Mouse (Mus musculus): ENCODE measurements around the gene Fam102a. TPM values are rescaled to one million over a fixed set of nuclear protein-coding genes. Genes with fewer than 3 reads are reported as not detected.

Fam102a gene
- polyA plus RNA-seq, 1 experiment from 2014 or later: 5.7 TPM

- Histone ChIP-seq H3K9ac (no peak overlapping the region; the same call in 1 of the 2 replicates), H3K27ac (replicated peaks) (no peak overlapping the region), H3K4me1 (peaks cover 28% of the 10 kb centered on the region), H3K36me3 (no peaks in the 10 kb centered on the region), H3K4me2 (no peak overlapping the region), H3K27me3 (replicated peaks) (no peaks in the 10 kb centered on the region), H3K4me3 (no peak overlapping the region), H3K9me3 (no peaks in the 10 kb centered on the region)
- WGBS: 33% methylated on average over 6 of the region's 6 CpGs
- ATAC-seq (ENCODE audit: extremely low read depth, insufficient number of reproducible peaks, low FRiP score, low TSS enrichment): no peak; the same call in 1 of the 2 replicates
Observed at GRCm38 (mm10) chr2:32514335-32514734, 20.8 kb upstream of the Fam102a start.

GRCm38 (mm10) chr2:32517233-32517867, 17.8 kb upstream of the Fam102a start:
- Histone ChIP-seq H3K27me3 (replicated peaks) (no peaks in the 10 kb centered on the region), H3K4me2 (no peak overlapping the region), H3K36me3 (no peaks in the 10 kb centered on the region), H3K27ac (replicated peaks) (no peak overlapping the region), H3K9me3 (no peaks in the 10 kb centered on the region), H3K4me3 (no peak overlapping the region), H3K4me1 (peaks cover 14% of the 10 kb centered on the region), H3K9ac (no peak overlapping the region)
- ATAC-seq (ENCODE audit: extremely low read depth, insufficient number of reproducible peaks, low FRiP score, low TSS enrichment): no peak
- WGBS: 41% methylated on average over 4 of the region's 4 CpGs

GRCm38 (mm10) chr2:32520034-32520990, 14.8 kb upstream of the Fam102a start:
- Histone ChIP-seq H3K27me3 (replicated peaks) (no peaks in the 10 kb centered on the region), H3K4me2 (no peak overlapping the region), H3K9me3 (no peaks in the 10 kb centered on the region), H3K4me3 (no peak overlapping the region), H3K9ac (no peak overlapping the region), H3K4me1 (peaks cover 4% of the 10 kb centered on the region; the same call in 1 of the 2 replicates), H3K27ac (replicated peaks) (no peak overlapping the region), H3K36me3 (no peaks in the 10 kb centered on the region)
- no peak for ATAC-seq (ENCODE audit: extremely low read depth, insufficient number of reproducible peaks, low FRiP score, low TSS enrichment)
- 60% methylated on average over 7 of the region's 8 CpGs for WGBS

GRCm38 (mm10) chr2:32524536-32525031, 10.5 kb upstream of the Fam102a start:
- WGBS: 81% methylated on average over 13 of the region's 13 CpGs

GRCm38 (mm10) chr2:32525816-32526215, 9.3 kb upstream of the Fam102a start:
- H3K4me2 ChIP-seq: no peak overlapping the region
- H3K36me3 ChIP-seq: no peaks in the 10 kb centered on the region
- H3K27ac ChIP-seq (replicated peaks): no peak overlapping the region
- H3K27me3 ChIP-seq (replicated peaks): no peaks in the 10 kb centered on the region
- WGBS: 78% methylated on average over 12 of the region's 12 CpGs
- no peaks in the 10 kb centered on the region for H3K9me3 ChIP-seq
- no peak overlapping the region for H3K9ac ChIP-seq
- H3K4me3 ChIP-seq: no peak overlapping the region
- ATAC-seq (ENCODE audit: extremely low read depth, insufficient number of reproducible peaks, low FRiP score, low TSS enrichment): no peak
- H3K4me1 ChIP-seq: no peaks in the 10 kb centered on the region

More at GRCm38 (mm10) chr2:32524536-32525031, 10.5 kb upstream of the Fam102a start:
- Histone ChIP-seq H3K4me2 (no peak overlapping the region), H3K9me3 (no peaks in the 10 kb centered on the region), H3K27ac (replicated peaks) (no peak overlapping the region), H3K36me3 (no peaks in the 10 kb centered on the region), H3K27me3 (replicated peaks) (no peaks in the 10 kb centered on the region), H3K4me3 (no peak overlapping the region), H3K9ac (no peak overlapping the region), H3K4me1 (no peaks in the 10 kb centered on the region)
- no peak for ATAC-seq (ENCODE audit: extremely low read depth, insufficient number of reproducible peaks, low FRiP score, low TSS enrichment)

GRCm38 (mm10) chr2:32527468-32527966, 7.6 kb upstream of the Fam102a start:
- no peaks in the 10 kb centered on the region for H3K36me3 ChIP-seq
- 79% methylated on average over 14 of the region's 14 CpGs for WGBS
- no peak for ATAC-seq (ENCODE audit: extremely low read depth, insufficient number of reproducible peaks, low FRiP score, low TSS enrichment)

GRCm38 (mm10) chr2:32528326-32528725, 6.8 kb upstream of the Fam102a start:
- Histone ChIP-seq H3K36me3 (no peaks in the 10 kb centered on the region), H3K9me3 (no peaks in the 10 kb centered on the region), H3K4me1 (no peaks in the 10 kb centered on the region), H3K9ac (no peak overlapping the region), H3K27ac (replicated peaks) (no peak overlapping the region), H3K27me3 (replicated peaks) (no peaks in the 10 kb centered on the region), H3K4me2 (no peak overlapping the region), H3K4me3 (no peak overlapping the region)
- ATAC-seq (ENCODE audit: extremely low read depth, insufficient number of reproducible peaks, low FRiP score, low TSS enrichment): no peak
- WGBS: 72% methylated on average over 1 of the region's 1 CpGs

More at GRCm38 (mm10) chr2:32527468-32527966, 7.6 kb upstream of the Fam102a start:
- no peak overlapping the region for H3K9ac ChIP-seq
- H3K9me3 ChIP-seq: no peaks in the 10 kb centered on the region
- H3K4me3 ChIP-seq: no peak overlapping the region
- no peak overlapping the region for H3K4me2 ChIP-seq
- H3K27ac ChIP-seq (replicated peaks): no peak overlapping the region
- no peaks in the 10 kb centered on the region for H3K27me3 ChIP-seq (replicated peaks)
- H3K4me1 ChIP-seq: no peaks in the 10 kb centered on the region

- no peaks in the 10 kb centered on the region for H3K27me3 ChIP-seq (replicated peaks)
- H3K4me2 ChIP-seq: no peak overlapping the region
- no peaks in the 10 kb centered on the region for H3K9me3 ChIP-seq
- no peak overlapping the region for H3K9ac ChIP-seq
- WGBS: 69% methylated on average over 2 of the region's 2 CpGs
- H3K4me3 ChIP-seq: no peak overlapping the region
- no peak overlapping the region for H3K27ac ChIP-seq (replicated peaks)
- no peaks in the 10 kb centered on the region for H3K36me3 ChIP-seq
- ATAC-seq (ENCODE audit: extremely low read depth, insufficient number of reproducible peaks, low FRiP score, low TSS enrichment): no peak
- peaks cover 12% of the 10 kb centered on the region for H3K4me1 ChIP-seq
Observed at GRCm38 (mm10) chr2:32530479-32530878, 4.7 kb upstream of the Fam102a start.

GRCm38 (mm10) chr2:32533163-32533562, 2.0 kb upstream of the Fam102a start:
- H3K9ac ChIP-seq: no peak overlapping the region
- peaks cover 35% of the 10 kb centered on the region for H3K4me1 ChIP-seq
- H3K27me3 ChIP-seq (replicated peaks): no peaks in the 10 kb centered on the region
- H3K4me2 ChIP-seq: no peak overlapping the region
- 72% methylated on average over 2 of the region's 2 CpGs for WGBS
- no peak overlapping the region for H3K4me3 ChIP-seq
- H3K27ac ChIP-seq (replicated peaks): no peak overlapping the region
- no peak for ATAC-seq (ENCODE audit: extremely low read depth, insufficient number of reproducible peaks, low FRiP score, low TSS enrichment)
- H3K36me3 ChIP-seq: no peaks in the 10 kb centered on the region
- no peaks in the 10 kb centered on the region for H3K9me3 ChIP-seq

- Histone ChIP-seq H3K9me3 (no peaks in the 10 kb centered on the region), H3K4me3 (peak overlapping the region; percentile 95), H3K36me3 (no peaks in the 10 kb centered on the region), H3K27ac (replicated peaks) (peak overlapping the region; percentile 95), H3K9ac (peak overlapping the region; percentile 86), H3K4me1 (peaks cover 46% of the 10 kb centered on the region), H3K4me2 (peak overlapping the region; percentile 88), H3K27me3 (replicated peaks) (no peaks in the 10 kb centered on the region)
- no peak for ATAC-seq (ENCODE audit: extremely low read depth, insufficient number of reproducible peaks, low FRiP score, low TSS enrichment)
- WGBS: 10% methylated on average over 13 of the region's 13 CpGs
Observed at GRCm38 (mm10) chr2:32534061-32534732, 935 bp upstream of the Fam102a start.

- Histone ChIP-seq H3K9me3 (no peaks in the 10 kb centered on the region), H3K9ac (peak overlapping the region; percentile 96), H3K4me1 (peaks cover 57% of the 10 kb centered on the region), H3K27me3 (replicated peaks) (no peaks in the 10 kb centered on the region), H3K4me3 (peak overlapping the region; percentile 95), H3K36me3 (no peaks in the 10 kb centered on the region), H3K27ac (replicated peaks) (peak overlapping the region; percentile 93), H3K4me2 (peak overlapping the region; percentile 88)
- WGBS: under 1% methylated on average over 55 of the region's 56 CpGs
- ATAC-seq (ENCODE audit: extremely low read depth, insufficient number of reproducible peaks, low FRiP score, low TSS enrichment): peak; percentile 62
Observed at GRCm38 (mm10) chr2:32535501-32535991, 414 bp downstream of the Fam102a start.

All from heart, embryonic 13.5 days (tissue).